Mouse (Mus musculus) thymus, postnatal 4 days (tissue): ENCODE results near the gene Sfxn5.

ENCODE experiments used
- DNase-seq: peaks from one replicate; pipeline ENCODE4 v3.0.0; 2021

Gene Sfxn5

GRCm38 (mm10) chr6:85332351-85332999, 747 bp downstream of the Sfxn5 start:
- DNase-seq, result no peak

GRCm38 (mm10) chr6:85331736-85332135, 1.5 kb downstream of the Sfxn5 start:
- DNase-seq, result no peak

- no peak for DNase-seq
Measured at GRCm38 (mm10) chr6:85331221-85331735, 1.9 kb downstream of the Sfxn5 start.

- DNase-seq, result no peak
Measured at GRCm38 (mm10) chr6:85329666-85330185, 3.5 kb downstream of the Sfxn5 start.

- DNase-seq, result no peak
Measured at GRCm38 (mm10) chr6:85326564-85326963, 6.7 kb downstream of the Sfxn5 start.

GRCm38 (mm10) chr6:85325109-85325508, 8.1 kb downstream of the Sfxn5 start:
- DNase-seq, result no peak

- DNase-seq, result no peak
Measured at GRCm38 (mm10) chr6:85320445-85320866, 12.8 kb downstream of the Sfxn5 start.

- no peak for DNase-seq
Measured at GRCm38 (mm10) chr6:85316211-85316610, 17.0 kb downstream of the Sfxn5 start.

GRCm38 (mm10) chr6:85314064-85314798, 19.0 kb downstream of the Sfxn5 start:
- no peak for DNase-seq

- no peak for DNase-seq
Measured at GRCm38 (mm10) chr6:85307894-85308293, 25.3 kb downstream of the Sfxn5 start.

- DNase-seq, result no peak
Measured at GRCm38 (mm10) chr6:85306375-85306774, 26.8 kb downstream of the Sfxn5 start.

GRCm38 (mm10) chr6:85305826-85306225, 27.4 kb downstream of the Sfxn5 start:
- DNase-seq, result no peak

GRCm38 (mm10) chr6:85304966-85305365, 28.3 kb downstream of the Sfxn5 start:
- no peak for DNase-seq

GRCm38 (mm10) chr6:85302326-85303055, 30.7 kb downstream of the Sfxn5 start:
- DNase-seq, result no peak

- DNase-seq, result peak; percentile 13
Measured at GRCm38 (mm10) chr6:85295384-85296167, 37.6 kb downstream of the Sfxn5 start.

- no peak for DNase-seq
Measured at GRCm38 (mm10) chr6:85294004-85294379, 39.2 kb downstream of the Sfxn5 start.

GRCm38 (mm10) chr6:85293255-85294003, 39.8 kb downstream of the Sfxn5 start:
- no peak for DNase-seq

GRCm38 (mm10) chr6:85290869-85291824, 42.1 kb downstream of the Sfxn5 start:
- DNase-seq, result peak; percentile 19

GRCm38 (mm10) chr6:85288193-85288857, 44.9 kb downstream of the Sfxn5 start:
- no peak for DNase-seq
